Mouse (Mus musculus) MEL (cell line): ENCODE data around the gene Kcnn3. TPM values are rescaled to one million over a fixed set of nuclear protein-coding genes. Genes with fewer than 3 reads are reported as not detected.

ENCODE experiments used
- DNase-seq: peaks from one replicate; pipeline ENCODE4 v3.0.0; 2011; ENCODE audit warnings: low read depth, low spot score
- H3K27ac ChIP-seq: 2 replicates; pipeline ENCODE4 v1.5.1; 2012; ENCODE audit warnings: low read depth, mild to moderate bottlenecking, control low read depth, low read length, moderate library complexity; ENCODE audit not compliant: control insufficient read depth
- H3K27me3 ChIP-seq, 2 experiments: fragments of 150-350 bp in 1 of 2; sonication (generic) in 1 of 2; 2 replicates each; pipeline ENCODE4 v1.6.1; 2012; ENCODE audit warnings: low read length in 2 of 2, mild to moderate bottlenecking in 2 of 2, improper control_type of control experiment in 1 of 2, moderate library complexity in 1 of 2; ENCODE audit not compliant: insufficient read depth in 2 of 2, control insufficient read depth in 1 of 2
- H3K36me3 ChIP-seq, 2 experiments: 2 replicates each; pipeline ENCODE4 v1.6.1; 2012 to 2014; ENCODE audit warnings: low read length in 2 of 2, improper control_type of control experiment in 1 of 2, inconsistent platforms in 1 of 2, mild to moderate bottlenecking in 1 of 2; ENCODE audit not compliant: insufficient read depth in 2 of 2, control insufficient read depth in 1 of 2
- H3K4me1 ChIP-seq, 2 experiments: fragments of 150-350 bp in 1 of 2; sonication (generic) in 1 of 2; 2 replicates each; pipeline ENCODE4 v1.6.1; 2012; ENCODE audit warnings: low read length in 2 of 2, improper control_type of control experiment in 1 of 2, mild to moderate bottlenecking in 1 of 2; ENCODE audit not compliant: insufficient read depth in 2 of 2, control insufficient read depth in 1 of 2
- H3K4me3 ChIP-seq, 2 experiments: fragments of 150-350 bp in 1 of 2; sonication (generic) in 1 of 2; 2 replicates each; pipeline ENCODE4 v1.5.1; 2012; ENCODE audit warnings: low read depth in 2 of 2, low read length in 2 of 2, mild to moderate bottlenecking in 2 of 2, moderate library complexity in 2 of 2, control low read depth in 1 of 2, improper control_type of control experiment in 1 of 2; ENCODE audit not compliant: control insufficient read depth in 1 of 2, insufficient read depth in 1 of 2
- H3K79me2 ChIP-seq: 2 replicates; pipeline ENCODE4 v1.6.1; 2012; ENCODE audit warnings: mild to moderate bottlenecking, low read length, moderate library complexity; ENCODE audit not compliant: control insufficient read depth, poor library complexity, insufficient read depth
- H3K9ac ChIP-seq: 2 replicates; pipeline ENCODE4 v1.6.1; 2012; ENCODE audit warnings: low read depth, mild to moderate bottlenecking, control low read depth, low read length, moderate library complexity; ENCODE audit not compliant: control insufficient read depth, poor library complexity, severe bottlenecking
- H3K9me3 ChIP-seq: fragments of 150-350 bp; sonication (generic); replicated peaks from 2 replicates; pipeline ENCODE4 v1.6.1; 2012; ENCODE audit warnings: mild to moderate bottlenecking, low read length, improper control_type of control experiment, moderate library complexity; ENCODE audit not compliant: insufficient read depth
- CHD2 ChIP-seq: IDR thresholded peaks from 2 replicates; pipeline ENCODE4 v1.6.1; 2011; ENCODE audit warnings: low read length, improper control_type of control experiment
- CTCF ChIP-seq, 3 experiments: IDR thresholded peaks in 2 of 3; conservative IDR thresholded peaks in 1 of 3; 2 replicates each; pipeline ENCODE4 v1.5.1; 2011 to 2012; ENCODE audit warnings: low read length in 3 of 3, low read depth in 2 of 3, mild to moderate bottlenecking in 2 of 3, improper control_type of control experiment in 1 of 3, inconsistent platforms in 1 of 3, mixed read lengths in 1 of 3, moderate library complexity in 1 of 3; ENCODE audit not compliant: control insufficient read depth in 1 of 3, insufficient read depth in 1 of 3, poor library complexity in 1 of 3, severe bottlenecking in 1 of 3
- E2F4 ChIP-seq: IDR thresholded peaks from 2 replicates; pipeline ENCODE4 v1.6.1; 2011; ENCODE audit warnings: low read depth, low read length, improper control_type of control experiment, borderline replicate concordance
- ELF1 ChIP-seq: IDR thresholded peaks from 2 replicates; pipeline ENCODE4 v1.6.1; 2014; ENCODE audit warnings: low read depth, mild to moderate bottlenecking, inconsistent platforms, low read length, improper control_type of control experiment, moderate library complexity
- EP300 ChIP-seq, 2 experiments: IDR thresholded peaks; 2 replicates each; pipeline ENCODE4 v1.6.1; 2011; ENCODE audit warnings: improper control_type of control experiment in 2 of 2, low read length in 2 of 2, low read depth in 1 of 2, mild to moderate bottlenecking in 1 of 2
- GABPA ChIP-seq: IDR thresholded peaks from 2 replicates; pipeline ENCODE4 v1.6.1; 2012; ENCODE audit warnings: low read depth, mild to moderate bottlenecking, inconsistent platforms, low read length, improper control_type of control experiment, moderate library complexity
- JUND ChIP-seq: IDR thresholded peaks from 2 replicates; pipeline ENCODE4 v1.6.1; 2011; ENCODE audit warnings: low read depth, mild to moderate bottlenecking, improper control_type of control experiment, low read length
- KAT2A ChIP-seq: conservative IDR thresholded peaks from 2 replicates; pipeline ENCODE4 v1.6.1; 2012; ENCODE audit warnings: low read depth, low read length, improper control_type of control experiment, inconsistent platforms
- MAX ChIP-seq: IDR thresholded peaks from 2 replicates; pipeline ENCODE4 v1.6.1; 2011; ENCODE audit warnings: low read length, improper control_type of control experiment
- MAZ ChIP-seq: IDR thresholded peaks from 2 replicates; pipeline ENCODE4 v1.6.1; 2012; ENCODE audit warnings: low read depth, mild to moderate bottlenecking, inconsistent platforms, low read length, improper control_type of control experiment
- MEF2A ChIP-seq: IDR thresholded peaks from 2 replicates; pipeline ENCODE4 v1.6.1; 2014; ENCODE audit warnings: low read depth, mild to moderate bottlenecking, inconsistent platforms, low read length, improper control_type of control experiment; ENCODE audit not compliant: poor library complexity, insufficient replicate concordance, severe bottlenecking; ENCODE audit errors: extremely low read depth
- MYB ChIP-seq: IDR thresholded peaks from 2 replicates; pipeline ENCODE4 v1.6.1; 2011; ENCODE audit warnings: mild to moderate bottlenecking, low read depth, low read length, improper control_type of control experiment
- NELFE ChIP-seq: IDR thresholded peaks from 2 replicates; pipeline ENCODE4 v1.6.1; 2011; ENCODE audit warnings: low read depth, low read length, improper control_type of control experiment
- POLR2A ChIP-seq, 2 experiments: IDR thresholded peaks; 2 replicates each; pipeline ENCODE4 v1.6.1; 2011 to 2012; ENCODE audit warnings: low read length in 2 of 2, mild to moderate bottlenecking in 2 of 2, control low read depth in 1 of 2, improper control_type of control experiment in 1 of 2, low read depth in 1 of 2, moderate library complexity in 1 of 2; ENCODE audit not compliant: control insufficient read depth in 1 of 2, insufficient read depth in 1 of 2, poor library complexity in 1 of 2
- POLR2AphosphoS2 ChIP-seq: IDR thresholded peaks from 2 replicates; pipeline ENCODE4 v1.6.1; 2011; ENCODE audit warnings: low read length, improper control_type of control experiment
- TAL1 ChIP-seq: IDR thresholded peaks from 2 replicates; pipeline ENCODE4 v1.6.1; 2012; ENCODE audit warnings: mild to moderate bottlenecking, inconsistent platforms, low read length, moderate library complexity, mixed read lengths
- TCF12 ChIP-seq: IDR thresholded peaks from 2 replicates; pipeline ENCODE4 v1.6.1; 2014; ENCODE audit warnings: low read depth, mild to moderate bottlenecking, inconsistent platforms, low read length, improper control_type of control experiment, moderate library complexity
- UBTF ChIP-seq: IDR thresholded peaks from 2 replicates; pipeline ENCODE4 v1.6.1; 2012; ENCODE audit warnings: low read depth, mild to moderate bottlenecking, inconsistent platforms, low read length, improper control_type of control experiment, moderate library complexity, borderline replicate concordance; ENCODE audit not compliant: insufficient read depth
- USF1 ChIP-seq: IDR thresholded peaks from 2 replicates; pipeline ENCODE4 v1.6.1; 2014; ENCODE audit warnings: low read depth, mild to moderate bottlenecking, inconsistent platforms, low read length, improper control_type of control experiment, moderate library complexity
- USF2 ChIP-seq, 2 experiments: IDR thresholded peaks; 2 replicates each; pipeline ENCODE4 v1.6.1; 2011 to 2012; ENCODE audit warnings: improper control_type of control experiment in 2 of 2, low read length in 2 of 2, borderline replicate concordance in 1 of 2, inconsistent platforms in 1 of 2, low read depth in 1 of 2, mild to moderate bottlenecking in 1 of 2; ENCODE audit not compliant: insufficient read depth in 1 of 2
- ZC3H11A ChIP-seq: IDR thresholded peaks from 2 replicates; pipeline ENCODE4 v1.6.1; 2012; ENCODE audit warnings: low read depth, mild to moderate bottlenecking, inconsistent platforms, low read length, improper control_type of control experiment
- ZMIZ1 ChIP-seq: IDR thresholded peaks from 2 replicates; pipeline ENCODE4 v1.6.1; 2012; ENCODE audit warnings: low read depth, mild to moderate bottlenecking, inconsistent platforms, low read length, improper control_type of control experiment, moderate library complexity
- ZNF384 ChIP-seq: IDR thresholded peaks from 2 replicates; pipeline ENCODE4 v1.6.1; 2012; ENCODE audit warnings: low read depth, mild to moderate bottlenecking, inconsistent platforms, low read length, improper control_type of control experiment
- polyA plus RNA-seq, 2 experiments: library from polyadenylated mRNA; stranded (reverse) in 1 of 2; unstranded in 1 of 2; fragments of >175 nt in 1 of 2; fragments of >200 nt in 1 of 2; gene quantifications; 2 replicates each; pipeline versions ENCODE4 v1.2.1 to v1.2.4; 2012; ENCODE audit warnings: low replicate concordance in 2 of 2, low read depth in 1 of 2; ENCODE audit not compliant: insufficient read length in 2 of 2, insufficient read depth in 1 of 2, missing spikeins in 1 of 2
- total RNA-seq: library from RNA; depleted of rRNA; stranded (reverse); fragments of 300-350 nt; gene quantifications from 2 replicates; pipeline ENCODE4 v1.2.3, GENCODE M21; 2012

Gene Kcnn3
- total and polyA plus RNA-seq, 3 experiments, result 0.04 TPM; not detected in 2

GRCm38 (mm10) chr3:89658457-89658856, 138.5 kb downstream of the Kcnn3 start:
- H3K4me1 ChIP-seq, result no peaks in the 10 kb centered on the region
- no peaks in the 10 kb centered on the region for H3K36me3 ChIP-seq
- no peak overlapping the region for H3K27ac ChIP-seq
- H3K79me2 ChIP-seq, result no peaks in the 10 kb centered on the region
- no peak overlapping the region for H3K4me3 ChIP-seq
- H3K27me3 ChIP-seq, result peaks cover 24 to 34% of the 10 kb centered on the region in 2 experiments
- no peak for TF ChIP-seq USF1
- TF ChIP-seq ZC3H11A, result no peak
- TF ChIP-seq E2F4, result no peak
- no peak for TF ChIP-seq ELF1
- TF ChIP-seq POLR2A (IDR thresholded peaks at IDR 0.05; ENCODE audit: control insufficient read depth in 1 of 2, insufficient read depth in 1 of 2, low read depth in 1 of 2, low read length in 2 of 2, poor library complexity in 1 of 2), result no peak
- TF ChIP-seq USF2 (IDR thresholded peaks at IDR 0.05; ENCODE audit: borderline replicate concordance in 1 of 2, insufficient read depth in 1 of 2, low read depth in 1 of 2, low read length in 2 of 2), result no peak
- no peak for TF ChIP-seq NELFE
- no peak for TF ChIP-seq JUND
- TF ChIP-seq EP300 (IDR thresholded peaks at IDR 0.05; ENCODE audit: low read depth in 1 of 2, low read length in 2 of 2), result no peak
- no peaks in the 10 kb centered on the region for H3K9me3 ChIP-seq
- no peak overlapping the region for H3K9ac ChIP-seq
- DNase-seq, result no peak

- H3K27me3 ChIP-seq, result peaks cover 16 to 22% of the 10 kb centered on the region in 2 experiments
- no peak overlapping the region for H3K27ac ChIP-seq
- no peak overlapping the region for H3K4me3 ChIP-seq
- TF ChIP-seq CHD2 (no peak), ZMIZ1 (no peak), TAL1 (no peak), POLR2AphosphoS2 (no peak), MAZ (no peak), ZNF384 (no peak), KAT2A (no peak), MYB (no peak), UBTF (no peak), MEF2A (no peak), MAX (no peak), GABPA (no peak), TCF12 (no peak), USF1 (no peak), USF2 (IDR thresholded peaks at IDR 0.05; ENCODE audit: borderline replicate concordance in 1 of 2, insufficient read depth in 1 of 2, low read depth in 1 of 2, low read length in 2 of 2) (no peak), ELF1 (no peak), NELFE (no peak), JUND (no peak), CTCF (IDR thresholded peaks at IDR 0.05 in 2 of 3, conservative IDR thresholded peaks at IDR 0.05 in 1 of 3; ENCODE audit: control insufficient read depth in 1 of 3, insufficient read depth in 1 of 3, low read depth in 2 of 3, low read length in 3 of 3, poor library complexity in 1 of 3, severe bottlenecking in 1 of 3) (no peak), E2F4 (no peak)
- TF ChIP-seq, all 39 proteins: peak for 0
- no peak overlapping the region for H3K9ac ChIP-seq
- H3K36me3 ChIP-seq, result no peaks in the 10 kb centered on the region
- no peaks in the 10 kb centered on the region for H3K79me2 ChIP-seq
- no peaks in the 10 kb centered on the region for H3K9me3 ChIP-seq
- no peak for DNase-seq
- no peaks in the 10 kb centered on the region; a peak in 1 of 4 replicates for H3K4me1 ChIP-seq
Measured at GRCm38 (mm10) chr3:89659938-89660620, 140.1 kb downstream of the Kcnn3 start.
